Mouse (Mus musculus) spleen, adult 2 months (tissue): ENCODE results near the gene P4ha3. TPM values are rescaled to one million over a fixed set of nuclear protein-coding genes. Genes with fewer than 3 reads are reported as not detected.

ENCODE experiments used
- DNase-seq, 2 experiments: peaks; one replicate each; pipeline versions ENCODE4 v3.0.0 to v3.0.0-alpha.2; 2012 to 2021; ENCODE audit warnings: low spot score in 2 of 2, low read depth in 1 of 2
- H3K27ac ChIP-seq: fragments of 200-500 bp; 2 replicates; pipeline ENCODE4 v1.5.1; 2012; ENCODE audit warnings: low read length, inconsistent platforms; ENCODE audit not compliant: insufficient read depth
- H3K27me3 ChIP-seq: fragments of 200-500 bp; 2 replicates; pipeline ENCODE4 v1.6.1; 2012; ENCODE audit warnings: mild to moderate bottlenecking, moderate library complexity, low read length, inconsistent platforms; ENCODE audit not compliant: control insufficient read depth, insufficient read depth
- H3K36me3 ChIP-seq: fragments of 200-500 bp; 2 replicates; pipeline ENCODE4 v1.6.1; 2012; ENCODE audit warnings: mild to moderate bottlenecking, low read length, inconsistent platforms; ENCODE audit not compliant: control insufficient read depth, insufficient read depth
- H3K4me1 ChIP-seq: fragments of 200-500 bp; 2 replicates; pipeline ENCODE4 v1.6.1; 2011; ENCODE audit warnings: inconsistent platforms; ENCODE audit not compliant: control insufficient read depth, insufficient read depth, insufficient read length
- H3K4me3 ChIP-seq: fragments of 200-500 bp; 2 replicates; pipeline ENCODE4 v1.5.1; 2011; ENCODE audit warnings: mild to moderate bottlenecking, inconsistent platforms; ENCODE audit not compliant: insufficient read depth, insufficient read length; ENCODE audit errors: extremely low read depth
- CTCF ChIP-seq: fragments of 200-500 bp; IDR thresholded peaks from 2 replicates; pipeline ENCODE4 v1.5.1; 2011; ENCODE audit warnings: mild to moderate bottlenecking, inconsistent platforms; ENCODE audit not compliant: insufficient read depth, insufficient read length, insufficient replicate concordance; ENCODE audit errors: extremely low read depth
- POLR2A ChIP-seq: fragments of 200-500 bp; IDR thresholded peaks from 2 replicates; pipeline ENCODE4 v1.6.1; 2011; ENCODE audit warnings: low read depth, low read length, inconsistent platforms
- WGBS: fragments of 180-500 bp; shearing (Covaris S2); methylation state at CpG from one replicate; pipeline ENCODE4 v1.1.7; 2018; 5-methylcytosine and 5-hydroxymethylcytosine counted together
- polyA plus RNA-seq: library from polyadenylated mRNA; depleted of rRNA; stranded (reverse); fragments of >200 nt; gene quantifications from 2 replicates; pipeline ENCODE4 v1.2.3, GENCODE M21; 2012

The P4ha3 gene
- polyA plus RNA-seq, 1 experiment: 0.55 TPM

GRCm38 (mm10) chr7:100283298-100283697, 2.0 kb upstream of the P4ha3 start:
- Histone ChIP-seq H3K36me3 (no peaks in the 10 kb centered on the region), H3K27ac (no peak overlapping the region), H3K4me3 (no peak overlapping the region; the same call in 1 of the 2 replicates), H3K27me3 (peaks cover 7% of the 10 kb centered on the region), H3K4me1 (peaks cover 5% of the 10 kb centered on the region)
- no peak for DNase-seq
- TF ChIP-seq POLR2A (no peak), CTCF (no peak)
- WGBS: 48% methylated on average over 3 of the region's 3 CpGs

GRCm38 (mm10) chr7:100287748-100288578, 2.6 kb downstream of the P4ha3 start:
- Histone ChIP-seq H3K27me3 (peaks cover 10% of the 10 kb centered on the region), H3K36me3 (no peaks in the 10 kb centered on the region), H3K4me1 (peaks cover 5% of the 10 kb centered on the region), H3K4me3 (no peak overlapping the region), H3K27ac (no peak overlapping the region)
- TF ChIP-seq POLR2A (no peak), CTCF (no peak)
- no peak for DNase-seq
- WGBS: 47% methylated on average over 7 of the region's 7 CpGs

- peaks cover 5% of the 10 kb centered on the region for H3K4me1 ChIP-seq
- H3K27ac ChIP-seq: no peak overlapping the region; the same call in 1 of the 2 replicates
- no peak overlapping the region for H3K4me3 ChIP-seq
- TF ChIP-seq POLR2A (no peak), CTCF (no peak)
- DNase-seq: no peak
- H3K36me3 ChIP-seq: no peaks in the 10 kb centered on the region
- 51% methylated on average over 11 of the region's 11 CpGs for WGBS
- peaks cover 10% of the 10 kb centered on the region for H3K27me3 ChIP-seq
Observed at GRCm38 (mm10) chr7:100288622-100289021, 3.3 kb downstream of the P4ha3 start.

- DNase-seq: no peak
- H3K27ac ChIP-seq: no peak overlapping the region
- no peaks in the 10 kb centered on the region for H3K4me1 ChIP-seq
- H3K36me3 ChIP-seq: no peaks in the 10 kb centered on the region
- WGBS: 82% methylated on average over 8 of the region's 8 CpGs
- H3K27me3 ChIP-seq: 0 out of 2 replicates have a peak, but pooled peaks cover 3% of the 10 kb centered on the region
- no peak for TF ChIP-seq CTCF
- TF ChIP-seq POLR2A: no peak
- no peak overlapping the region for H3K4me3 ChIP-seq
Observed at GRCm38 (mm10) chr7:100293546-100293945, 8.2 kb downstream of the P4ha3 start.

- 96% methylated on average over 2 of the region's 2 CpGs for WGBS
- Histone ChIP-seq H3K27me3 (0 out of 2 replicates have a peak, but pooled peaks cover 3% of the 10 kb centered on the region), H3K36me3 (no peaks in the 10 kb centered on the region), H3K27ac (no peak overlapping the region), H3K4me1 (no peaks in the 10 kb centered on the region), H3K4me3 (no peak overlapping the region)
- no peak for TF ChIP-seq CTCF
- no peak for TF ChIP-seq POLR2A
- no peak for DNase-seq
Observed at GRCm38 (mm10) chr7:100295745-100296144, 10.4 kb downstream of the P4ha3 start.

GRCm38 (mm10) chr7:100296699-100297098, 11.4 kb downstream of the P4ha3 start:
- WGBS: 86% methylated on average over 6 of the region's 6 CpGs
- 0 out of 2 replicates have a peak, but pooled peaks cover 1% of the 10 kb centered on the region for H3K27me3 ChIP-seq
- H3K4me3 ChIP-seq: no peak overlapping the region
- H3K36me3 ChIP-seq: no peaks in the 10 kb centered on the region
- no peak overlapping the region for H3K27ac ChIP-seq
- DNase-seq: no peak
- H3K4me1 ChIP-seq: no peaks in the 10 kb centered on the region
- no peak for TF ChIP-seq CTCF
- no peak for TF ChIP-seq POLR2A
